Comparison of ENCODE assay signal across 27 mouse cellular contexts in genomic region chr1:133219106-133219505, GRCm38 (mm10).
"Had no signal": no experiment of that assay in that cellular context is flagged by ENCODE, and none has a peak within 500 bp of the region (broad histone marks: within the 10 kb centered on the region; RNA-seq: fewer than 3 reads in every experiment).

No protein-coding gene starts in this region.

- H3K9me3 ChIP-seq: heart, embryonic 13.5 days; heart, embryonic 15.5 days; hindbrain, embryonic 12.5 days; limb, embryonic 10.5 days; limb, embryonic 12.5 days; liver, embryonic 13.5 days; liver, embryonic 15.5 days had no signal

- H3K27ac ChIP-seq: heart, adult 2 months; heart, embryonic 13.5 days; heart, embryonic 15.5 days; hindbrain, embryonic 12.5 days; hindbrain, embryonic 14.5 days; layer of hippocampus, adult 2 months; left cerebral cortex, adult 2 months; limb, embryonic 10.5 days; limb, embryonic 12.5 days; liver, embryonic 13.5 days; liver, embryonic 15.5 days had no signal

- H3K9ac ChIP-seq: heart, embryonic 13.5 days; heart, embryonic 15.5 days; hindbrain, embryonic 12.5 days; hindbrain, embryonic 14.5 days; limb, embryonic 12.5 days; liver, embryonic 13.5 days; liver, embryonic 15.5 days had no signal

- H3K36me3 ChIP-seq: heart, embryonic 13.5 days; heart, embryonic 15.5 days; hindbrain, embryonic 12.5 days; limb, embryonic 10.5 days; limb, embryonic 12.5 days; liver, embryonic 13.5 days; liver, embryonic 15.5 days had no signal

- H3K4me2 ChIP-seq: heart, embryonic 11.5 days; heart, embryonic 13.5 days; heart, embryonic 15.5 days; hindbrain, embryonic 12.5 days; hindbrain, embryonic 14.5 days; limb, embryonic 12.5 days; liver, embryonic 11.5 days; liver, embryonic 13.5 days; liver, embryonic 15.5 days had no signal

- DNase-seq: gastrocnemius, postnatal 14 days; gastrocnemius, postnatal 36 days; heart, adult 11 months; heart, adult 2 months; heart, postnatal 14 days; heart, postnatal 36 days; kidney, adult 11 months; kidney, adult 2 months; kidney, adult 9 months; kidney, postnatal 10 days; kidney, postnatal 25 days; kidney, postnatal 4 days; liver; liver, embryonic 13.5 days had no signal

- ATAC-seq: hindbrain, embryonic 16.5 days; intestine, embryonic 16.5 days had no signal

- H3K27me3 ChIP-seq: heart, embryonic 13.5 days; heart, embryonic 15.5 days; hindbrain, embryonic 12.5 days had no signal

- H3K4me3 ChIP-seq: heart, adult 2 months; heart, embryonic 13.5 days; heart, embryonic 15.5 days; hindbrain, embryonic 12.5 days; layer of hippocampus, adult 2 months; left cerebral cortex, adult 2 months; limb, embryonic 10.5 days; limb, embryonic 12.5 days; liver, embryonic 13.5 days; liver, embryonic 15.5 days had no signal
